Mouse (Mus musculus): ENCODE data around the gene Naa30.

DNA sequence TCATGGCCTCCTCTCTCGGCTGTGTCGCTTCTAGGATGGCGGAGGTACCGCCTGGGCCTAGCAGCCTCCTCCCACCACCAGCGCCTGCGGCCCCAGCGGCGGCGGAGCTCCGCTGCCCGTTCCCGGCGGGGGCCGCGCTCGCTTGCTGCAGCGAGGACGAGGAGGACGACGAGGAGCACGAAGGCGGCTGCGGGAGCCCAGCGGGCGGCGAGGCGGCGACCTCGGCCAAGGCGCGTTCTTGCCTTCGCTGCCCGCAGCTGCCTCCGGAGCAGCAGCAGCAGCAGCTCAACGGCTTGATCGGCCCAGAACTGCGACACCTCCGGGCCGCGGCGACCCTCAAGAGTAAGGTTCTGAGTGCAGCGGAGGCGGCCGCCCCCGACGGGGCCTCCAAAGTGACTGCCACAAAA, 559 bp downstream of the Naa30 start:
- TF ChIP-seq EP300 (IDR thresholded peaks at IDR 0.05; ENCODE audit: insufficient read depth, low read depth, low read length) (no peak), CTCF (IDR thresholded peaks at IDR 0.05) (no peak)

Measured in heart, adult 2 months (tissue).